Mouse (Mus musculus) liver, embryonic 15.5 days (tissue): ENCODE data around the gene Nomo1. TPM values are rescaled to one million over a fixed set of nuclear protein-coding genes. Genes with fewer than 3 reads are reported as not detected.

Experiments
- polyA plus RNA-seq: library from polyadenylated mRNA; unstranded; fragments of >200 nt; fragmentation: Nextera tagmentation; extraction: Ambion mirVana; gene quantifications from 2 replicates; pipeline ENCODE4 v1.2.1, GENCODE M21; 2015

Nomo1 gene
- polyA plus RNA-seq, 1 experiment from 2014 or later, result 22.5 TPM

Other genes with a start within 250 kb of the Nomo1 start
- not detected in 2 replicates for gene Lmtk3, start 250.0 kb upstream of the Nomo1 start, polyA plus RNA-seq
- gene Sult2b1, start 249.0 kb upstream of the Nomo1 start, polyA plus RNA-seq, result 0.07 and 0.22 TPM in 2 replicates
- 30.4 and 30.9 TPM in 2 replicates for gene Cyth2, start 219.1 kb upstream of the Nomo1 start, polyA plus RNA-seq
- gene Kcnj14, start 208.9 kb upstream of the Nomo1 start, polyA plus RNA-seq, result 0.06 and 0.12 TPM in 2 replicates
- gene Grwd1, start 202.8 kb upstream of the Nomo1 start, polyA plus RNA-seq, result 24.7 and 25.3 TPM in 2 replicates
- gene Kdelr1, start 160.9 kb upstream of the Nomo1 start, polyA plus RNA-seq, result 27.6 TPM in 2 replicates
- gene Grin2d, start 155.3 kb upstream of the Nomo1 start, polyA plus RNA-seq, result 0.05 TPM in 2 replicates
- gene Syngr4, start 137.0 kb upstream of the Nomo1 start, polyA plus RNA-seq, result 0.94 and 1.3 TPM in 2 replicates
- 3.6 and 4.0 TPM in 2 replicates for gene Tmem143, start 136.8 kb upstream of the Nomo1 start, polyA plus RNA-seq
- gene Emp3, start 112.3 kb upstream of the Nomo1 start, polyA plus RNA-seq, result 59.9 and 65.0 TPM in 2 replicates
- 0.91 and 1.2 TPM in 2 replicates for gene Ccdc114, start 109.6 kb upstream of the Nomo1 start, polyA plus RNA-seq
- gene Abcc6, start 3.4 kb upstream of the Nomo1 start, polyA plus RNA-seq, result 11.4 and 16.7 TPM in 2 replicates
- 0.08 TPM in 2 replicates for gene Kcnj11, start 67.1 kb downstream of the Nomo1 start, polyA plus RNA-seq
- 0.13 and 0.31 TPM in 2 replicates for gene Abcc8, start 146.3 kb downstream of the Nomo1 start, polyA plus RNA-seq
- gene Ush1c, start 204.8 kb downstream of the Nomo1 start, polyA plus RNA-seq, result 0.03 and 0.06 TPM in 2 replicates
- gene Otog, start 207.3 kb downstream of the Nomo1 start, polyA plus RNA-seq, result not detected in 2 replicates